Mouse (Mus musculus): Measurements from ENCODE around the gene Krtap5-1. TPM values are rescaled to one million over a fixed set of nuclear protein-coding genes. Genes with fewer than 3 reads are reported as not detected.
"Not testable (repeated sequence)": the region's sequence is repeated elsewhere in the genome, so short reads cannot be mapped to it uniquely, and the experiment has no call there.

The Krtap5-1 gene
- polyA plus RNA-seq, 1 experiment from 2014 or later = not detected

GRCm38 (mm10) chr7:142323396-142324117 is 26.6 kb upstream of the Krtap5-1 start:
- Histone ChIP-seq H3K4me1 (0 out of 2 replicates have a peak, but pooled peaks cover 4% of the 10 kb centered on the region), H3K4me2 (replicated peaks) (no peak overlapping the region), H3K27me3 (no peaks in the 10 kb centered on the region; the same call in 1 of the 2 replicates), H3K36me3 (no peaks in the 10 kb centered on the region), H3K9me3 (no peaks in the 10 kb centered on the region), H3K9ac (replicated peaks) (no peak overlapping the region), H3K4me3 (no peak overlapping the region), H3K27ac (replicated peaks) (no peak overlapping the region)
- 93% methylated on average over 12 of the region's 12 CpGs for whole genome bisulfite sequencing
- ATAC-seq (ENCODE audit: low FRiP score, low read depth) = no peak

GRCm38 (mm10) chr7:142322641-142323040 is 25.7 kb upstream of the Krtap5-1 start:
- no peak for ATAC-seq (ENCODE audit: low FRiP score, low read depth)
- no peak overlapping the region for H3K4me2 ChIP-seq (replicated peaks)
- no peaks in the 10 kb centered on the region for H3K9me3 ChIP-seq
- no peak overlapping the region for H3K9ac ChIP-seq (replicated peaks)
- no peak overlapping the region for H3K27ac ChIP-seq (replicated peaks)
- 92% methylated on average over 6 of the region's 6 CpGs for WGBS
- no peaks in the 10 kb centered on the region for H3K36me3 ChIP-seq
- H3K4me1 ChIP-seq = 0 out of 2 replicates have a peak, but pooled peaks cover 4% of the 10 kb centered on the region
- no peak overlapping the region for H3K4me3 ChIP-seq
- H3K27me3 ChIP-seq = no peaks in the 10 kb centered on the region; the same call in 1 of the 2 replicates

GRCm38 (mm10) chr7:142321637-142322306 is 24.9 kb upstream of the Krtap5-1 start:
- 65% methylated on average over 6 of the region's 10 CpGs for WGBS
- not testable (repeated sequence) for H3K4me3 ChIP-seq

GRCm38 (mm10) chr7:142320906-142321305 is 24.0 kb upstream of the Krtap5-1 start:
- Histone ChIP-seq H3K27me3 (no peaks in the 10 kb centered on the region; the same call in 1 of the 2 replicates), H3K27ac (replicated peaks) (no peak overlapping the region), H3K4me2 (replicated peaks) (no peak overlapping the region), H3K9me3 (no peaks in the 10 kb centered on the region), H3K4me1 (0 out of 2 replicates have a peak, but pooled peaks cover 4% of the 10 kb centered on the region), H3K36me3 (no peaks in the 10 kb centered on the region), H3K4me3 (no peak overlapping the region), H3K9ac (replicated peaks) (no peak overlapping the region)
- ATAC-seq (ENCODE audit: low FRiP score, low read depth) = no peak
- 42% methylated on average over 2 of the region's 2 CpGs for WGBS

More at GRCm38 (mm10) chr7:142321637-142322306, 24.9 kb upstream of the Krtap5-1 start:
- H3K4me1 ChIP-seq; H3K9me3 ChIP-seq; H3K4me2 ChIP-seq (replicated peaks); H3K27ac ChIP-seq (replicated peaks); H3K9ac ChIP-seq (replicated peaks); ATAC-seq (ENCODE audit: low FRiP score, low read depth); H3K36me3 ChIP-seq; H3K27me3 ChIP-seq: not testable (repeated sequence)

GRCm38 (mm10) chr7:142319124-142319523 is 22.2 kb upstream of the Krtap5-1 start:
- Histone ChIP-seq H3K36me3 (no peaks in the 10 kb centered on the region), H3K4me2 (replicated peaks) (no peak overlapping the region), H3K9me3 (no peaks in the 10 kb centered on the region), H3K4me1 (peaks cover 10% of the 10 kb centered on the region), H3K4me3 (no peak overlapping the region), H3K9ac (replicated peaks) (no peak overlapping the region), H3K27ac (replicated peaks) (no peak overlapping the region), H3K27me3 (no peaks in the 10 kb centered on the region; the same call in 1 of the 2 replicates)
- whole genome bisulfite sequencing = 83% methylated on average over 11 of the region's 11 CpGs
- ATAC-seq (ENCODE audit: low FRiP score, low read depth) = no peak

- WGBS = 83% methylated on average over 5 of the region's 5 CpGs
Measured at GRCm38 (mm10) chr7:142317216-142317615, 20.3 kb upstream of the Krtap5-1 start.

GRCm38 (mm10) chr7:142316558-142316957 is 19.6 kb upstream of the Krtap5-1 start:
- Histone ChIP-seq H3K4me2 (replicated peaks) (no peak overlapping the region), H3K4me3 (no peak overlapping the region), H3K9ac (replicated peaks) (no peak overlapping the region), H3K4me1 (peaks cover 10% of the 10 kb centered on the region), H3K36me3 (no peaks in the 10 kb centered on the region), H3K9me3 (no peaks in the 10 kb centered on the region), H3K27ac (replicated peaks) (no peak overlapping the region), H3K27me3 (no peaks in the 10 kb centered on the region; the same call in 1 of the 2 replicates)
- 44% methylated on average over 6 of the region's 6 CpGs for WGBS
- ATAC-seq (ENCODE audit: low FRiP score, low read depth) = peak; percentile 34; the same call in 1 of the 2 replicates

More at GRCm38 (mm10) chr7:142317216-142317615, 20.3 kb upstream of the Krtap5-1 start:
- Histone ChIP-seq H3K4me3 (no peak overlapping the region), H3K4me2 (replicated peaks) (no peak overlapping the region), H3K4me1 (peaks cover 10% of the 10 kb centered on the region), H3K9me3 (no peaks in the 10 kb centered on the region), H3K27ac (replicated peaks) (no peak overlapping the region), H3K27me3 (no peaks in the 10 kb centered on the region; the same call in 1 of the 2 replicates), H3K9ac (replicated peaks) (no peak overlapping the region), H3K36me3 (no peaks in the 10 kb centered on the region)
- ATAC-seq (ENCODE audit: low FRiP score, low read depth) = no peak

- H3K4me1 ChIP-seq = peaks cover 6% of the 10 kb centered on the region
- no peaks in the 10 kb centered on the region for H3K36me3 ChIP-seq
- no peak overlapping the region for H3K27ac ChIP-seq (replicated peaks)
- H3K4me3 ChIP-seq = no peak overlapping the region
- no peaks in the 10 kb centered on the region for H3K9me3 ChIP-seq
- H3K9ac ChIP-seq (replicated peaks) = no peak overlapping the region
- no peaks in the 10 kb centered on the region; the same call in 1 of the 2 replicates for H3K27me3 ChIP-seq
- no peak overlapping the region for H3K4me2 ChIP-seq (replicated peaks)
- no peak; the same call in 1 of the 2 replicates for ATAC-seq (ENCODE audit: low FRiP score, low read depth)
- 45% methylated on average over 5 of the region's 5 CpGs for WGBS
Measured at GRCm38 (mm10) chr7:142314600-142315285, 17.8 kb upstream of the Krtap5-1 start.

GRCm38 (mm10) chr7:142303929-142304328 is 7.0 kb upstream of the Krtap5-1 start:
- not testable (repeated sequence) for H3K36me3 ChIP-seq
- 94% methylated on average over 1 of the region's 1 CpGs for WGBS

GRCm38 (mm10) chr7:142303249-142303648 is 6.3 kb upstream of the Krtap5-1 start, which contains the start of gene Krtap5-4:
Gene Krtap5-4 (plus strand): TSS chr7:142303549.
- H3K9ac ChIP-seq (replicated peaks) = no peak within 1 kb of the TSS
- no peaks in the 10 kb centered on the region for H3K4me1 ChIP-seq
- H3K9me3 ChIP-seq = no peaks in the 10 kb centered on the region
- no peaks in the 10 kb centered on the region for H3K36me3 ChIP-seq
- no peak within 1 kb of the TSS for H3K4me3 ChIP-seq
- H3K27ac ChIP-seq (replicated peaks) = no peak within 1 kb of the TSS
- H3K4me2 ChIP-seq (replicated peaks) = no peak within 1 kb of the TSS
- whole genome bisulfite sequencing = 74% methylated on average over 3 of the region's 3 CpGs
- no peaks in the 10 kb centered on the region; the same call in 1 of the 2 replicates for H3K27me3 ChIP-seq
- ATAC-seq (ENCODE audit: low FRiP score, low read depth) = no peak

More at GRCm38 (mm10) chr7:142303929-142304328, 7.0 kb upstream of the Krtap5-1 start:
- H3K4me1 ChIP-seq; H3K9ac ChIP-seq (replicated peaks); H3K27me3 ChIP-seq; H3K4me2 ChIP-seq (replicated peaks); H3K4me3 ChIP-seq; ATAC-seq (ENCODE audit: low FRiP score, low read depth); H3K27ac ChIP-seq (replicated peaks); H3K9me3 ChIP-seq: not testable (repeated sequence)

GRCm38 (mm10) chr7:142296108-142296507 is 810 bp downstream of the Krtap5-1 start:
- WGBS = 32% methylated on average over 4 of the region's 4 CpGs
- ATAC-seq (ENCODE audit: low FRiP score, low read depth) = not testable (repeated sequence)

More at GRCm38 (mm10) chr7:142296108-142296507, 810 bp downstream of the Krtap5-1 start:
- H3K36me3 ChIP-seq; H3K9me3 ChIP-seq; H3K4me3 ChIP-seq; H3K4me2 ChIP-seq (replicated peaks); H3K4me1 ChIP-seq; H3K27ac ChIP-seq (replicated peaks); H3K27me3 ChIP-seq; H3K9ac ChIP-seq (replicated peaks): not testable (repeated sequence)
